Mouse (Mus musculus) c-Kit-positive CD71-negative TER-119-negative erythroid progenitor cells, embryonic 14.5 days (primary cell): Measurements from ENCODE around the gene Cdk15.

Experiments used
- DNase-seq: peaks from one replicate; pipeline ENCODE4 v3.0.0-alpha.2; 2013; ENCODE audit warnings: low read depth

Cdk15 gene

GRCm38 (mm10) chr1:59376557-59376956 is 119.9 kb downstream of the Cdk15 start:
- no peak for DNase-seq

GRCm38 (mm10) chr1:59377312-59377711 is 120.6 kb downstream of the Cdk15 start:
- no peak for DNase-seq

GRCm38 (mm10) chr1:59380926-59381325 is 124.2 kb downstream of the Cdk15 start:
- no peak for DNase-seq

GRCm38 (mm10) chr1:59381483-59381882 is 124.8 kb downstream of the Cdk15 start:
- no peak for DNase-seq

- no peak for DNase-seq
These were observed 125.8 kb downstream of the Cdk15 start for GRCm38 (mm10) chr1:59382516-59382915.

- no peak for DNase-seq
These were observed 126.4 kb downstream of the Cdk15 start for GRCm38 (mm10) chr1:59383049-59383610.

- DNase-seq, result no peak
These were observed 127.7 kb downstream of the Cdk15 start for GRCm38 (mm10) chr1:59384400-59384799.

GRCm38 (mm10) chr1:59385641-59386040 is 128.9 kb downstream of the Cdk15 start:
- DNase-seq, result no peak

GRCm38 (mm10) chr1:59387542-59388314 is 131.0 kb downstream of the Cdk15 start:
- DNase-seq, result no peak

GRCm38 (mm10) chr1:59389181-59389580 is 132.5 kb downstream of the Cdk15 start:
- no peak for DNase-seq

GRCm38 (mm10) chr1:59391736-59392135 is 135.0 kb downstream of the Cdk15 start:
- no peak for DNase-seq

- no peak for DNase-seq
These were observed 137.4 kb downstream of the Cdk15 start for GRCm38 (mm10) chr1:59394072-59394471.

GRCm38 (mm10) chr1:59394616-59395015 is 137.9 kb downstream of the Cdk15 start:
- no peak for DNase-seq

GRCm38 (mm10) chr1:59395992-59396391 is 139.3 kb downstream of the Cdk15 start:
- DNase-seq, result no peak

- no peak for DNase-seq
These were observed 143.0 kb downstream of the Cdk15 start for GRCm38 (mm10) chr1:59399554-59400325.

GRCm38 (mm10) chr1:59401253-59401652 is 144.5 kb downstream of the Cdk15 start:
- DNase-seq, result no peak
